Mouse (Mus musculus): Measurements from ENCODE around the gene Galnt3.

Galnt3 gene

GRCm38 (mm10) chr2:66103740-66104436 is 20.9 kb downstream of the Galnt3 start:
- no peak for DNase-seq

GRCm38 (mm10) chr2:66101686-66102304 is 23.0 kb downstream of the Galnt3 start:
- DNase-seq, result no peak

DNA sequence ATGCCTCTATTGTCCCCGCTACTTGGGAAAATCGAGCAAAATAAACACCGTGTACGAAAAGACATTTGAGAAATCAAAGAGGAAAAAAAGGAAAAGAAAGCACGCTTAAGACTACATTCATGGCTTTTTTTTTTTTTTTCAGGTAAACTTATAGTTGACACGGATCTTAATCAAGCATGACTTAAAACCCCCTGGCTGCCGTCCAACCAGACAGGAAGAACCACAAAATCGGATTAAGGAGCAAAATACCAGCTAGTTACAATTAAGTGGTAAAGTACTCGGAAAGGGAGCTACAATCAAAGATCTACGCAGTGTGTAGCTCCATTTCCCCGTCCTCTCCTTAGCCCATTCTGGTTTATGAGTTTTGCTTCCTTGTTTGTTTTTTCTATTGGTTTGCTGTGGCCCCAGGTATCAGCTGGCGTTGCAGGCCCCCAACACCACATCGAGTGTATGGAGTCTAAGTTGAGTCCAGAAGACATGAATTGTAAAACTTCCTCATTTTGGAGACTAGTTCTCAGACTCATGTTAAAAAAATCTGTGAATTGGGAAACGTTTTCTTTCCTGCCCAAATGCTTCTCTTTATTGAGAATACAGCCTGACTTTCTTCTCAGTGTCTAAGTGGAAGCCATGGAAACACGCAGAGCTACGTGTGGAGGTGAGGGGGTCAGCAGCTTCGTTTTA is 24.0 kb downstream of the Galnt3 start:
- no peak for DNase-seq

GRCm38 (mm10) chr2:66100239-66100638 is 24.6 kb downstream of the Galnt3 start:
- no peak for DNase-seq

GRCm38 (mm10) chr2:66094622-66095181 is 30.1 kb downstream of the Galnt3 start:
- DNase-seq, result no peak

GRCm38 (mm10) chr2:66091296-66091695 is 33.5 kb downstream of the Galnt3 start:
- no peak for DNase-seq

GRCm38 (mm10) chr2:66081876-66082275 is 42.9 kb downstream of the Galnt3 start:
- no peak for DNase-seq

DNA sequence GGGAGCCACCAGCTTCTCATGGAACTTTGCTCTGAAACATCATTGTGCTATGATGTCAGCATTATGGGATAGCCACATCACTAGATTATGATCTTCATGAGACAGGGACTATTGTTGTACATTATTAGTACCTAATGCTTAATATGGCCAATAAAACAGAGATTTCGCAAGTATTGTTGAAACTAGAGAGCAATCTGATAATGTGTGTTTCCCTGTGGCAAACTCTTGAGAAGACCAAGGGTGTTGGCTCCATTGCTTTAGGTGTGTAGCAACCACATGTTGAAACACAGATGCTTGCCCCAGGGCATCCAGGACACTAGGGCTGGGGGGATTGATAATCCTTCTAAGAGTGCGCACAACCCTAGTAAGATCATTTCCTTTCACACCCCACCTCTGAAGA is 44.1 kb downstream of the Galnt3 start:
- DNase-seq, result no peak

GRCm38 (mm10) chr2:66069454-66069853 is 55.3 kb downstream of the Galnt3 start:
- no peak for DNase-seq

- DNase-seq, result no peak
Observed at GRCm38 (mm10) chr2:66063291-66063690, 61.5 kb downstream of the Galnt3 start.

DNA sequence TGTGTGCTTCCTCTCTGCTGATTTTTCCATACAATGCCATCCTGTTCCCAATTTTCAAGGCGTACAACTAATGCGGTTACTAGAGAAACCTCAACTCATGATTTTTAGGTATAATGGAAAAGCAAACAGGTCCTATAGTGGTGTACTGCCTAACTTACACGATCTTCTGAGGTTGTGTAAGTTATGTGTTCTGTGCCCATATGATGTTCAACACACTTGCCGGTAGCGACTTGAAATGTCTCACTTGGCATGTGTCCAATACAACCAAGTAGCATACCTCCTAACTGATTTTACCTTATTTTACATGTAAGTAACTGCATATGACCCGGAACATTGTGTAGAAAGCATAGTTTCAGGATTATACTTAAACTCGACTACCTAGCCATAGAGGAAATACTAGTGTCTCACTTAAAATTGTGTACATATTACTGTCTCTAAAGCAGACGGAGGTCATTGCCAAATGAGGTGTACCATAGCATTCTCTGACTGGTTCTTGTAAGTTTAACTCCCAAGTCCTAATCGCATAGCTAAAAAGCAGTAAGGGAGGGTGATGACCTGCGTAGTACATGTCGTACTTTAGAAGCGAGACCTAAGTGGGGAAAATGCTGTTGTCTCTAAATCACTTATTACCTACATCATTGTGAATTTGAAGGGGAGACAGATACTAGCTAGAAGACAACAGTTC is 80.2 kb downstream of the Galnt3 start:
- no peak for DNase-seq

GRCm38 (mm10) chr2:66043441-66044404 is 81.1 kb downstream of the Galnt3 start:
- no peak for DNase-seq

DNA sequence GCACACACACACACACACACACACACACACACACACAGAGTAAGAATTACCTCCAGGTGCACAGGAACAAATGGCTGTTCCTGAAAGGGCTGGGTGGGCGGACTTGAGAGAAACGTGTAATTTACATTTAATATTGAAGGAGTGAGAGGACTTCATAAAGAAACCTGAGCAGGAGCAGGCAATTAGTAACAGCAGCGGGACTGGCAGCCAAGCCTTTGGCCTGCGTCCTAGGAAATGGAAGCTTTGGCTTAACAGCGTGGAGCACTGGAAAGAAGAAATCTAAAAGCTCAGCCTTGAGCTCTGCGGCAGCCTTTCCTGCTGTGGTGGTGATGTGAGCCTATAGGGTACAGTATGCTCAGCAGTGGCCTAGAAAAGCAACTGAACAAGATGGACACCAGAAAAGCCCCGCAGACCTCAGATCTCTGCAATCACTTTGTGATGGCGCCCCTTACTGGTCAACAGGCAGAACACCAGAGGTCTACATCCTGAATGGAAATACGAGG is 82.8 kb downstream of the Galnt3 start:
- DNase-seq, result no peak

GRCm38 (mm10) chr2:66041203-66041916 is 83.4 kb downstream of the Galnt3 start:
- no peak for DNase-seq

DNA sequence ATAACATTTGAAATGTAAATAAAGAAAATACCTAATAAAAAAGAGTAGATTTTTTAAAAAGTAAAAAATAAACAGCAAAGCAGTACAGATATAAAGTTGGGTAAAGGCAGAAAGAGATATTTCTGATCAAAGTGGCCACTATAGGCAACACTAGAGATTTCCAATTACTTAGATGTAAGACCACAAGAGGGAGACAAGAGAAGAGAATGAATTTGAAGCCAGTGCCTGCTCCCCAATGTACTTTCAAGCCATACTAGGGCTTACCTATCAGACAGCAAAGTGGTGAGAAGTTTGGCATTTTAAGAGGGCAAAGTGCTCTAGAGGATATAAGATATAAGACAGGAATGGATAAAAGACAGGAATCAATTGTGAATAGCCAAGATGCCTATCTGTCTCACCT is 84.2 kb downstream of the Galnt3 start:
- no peak for DNase-seq

DNA sequence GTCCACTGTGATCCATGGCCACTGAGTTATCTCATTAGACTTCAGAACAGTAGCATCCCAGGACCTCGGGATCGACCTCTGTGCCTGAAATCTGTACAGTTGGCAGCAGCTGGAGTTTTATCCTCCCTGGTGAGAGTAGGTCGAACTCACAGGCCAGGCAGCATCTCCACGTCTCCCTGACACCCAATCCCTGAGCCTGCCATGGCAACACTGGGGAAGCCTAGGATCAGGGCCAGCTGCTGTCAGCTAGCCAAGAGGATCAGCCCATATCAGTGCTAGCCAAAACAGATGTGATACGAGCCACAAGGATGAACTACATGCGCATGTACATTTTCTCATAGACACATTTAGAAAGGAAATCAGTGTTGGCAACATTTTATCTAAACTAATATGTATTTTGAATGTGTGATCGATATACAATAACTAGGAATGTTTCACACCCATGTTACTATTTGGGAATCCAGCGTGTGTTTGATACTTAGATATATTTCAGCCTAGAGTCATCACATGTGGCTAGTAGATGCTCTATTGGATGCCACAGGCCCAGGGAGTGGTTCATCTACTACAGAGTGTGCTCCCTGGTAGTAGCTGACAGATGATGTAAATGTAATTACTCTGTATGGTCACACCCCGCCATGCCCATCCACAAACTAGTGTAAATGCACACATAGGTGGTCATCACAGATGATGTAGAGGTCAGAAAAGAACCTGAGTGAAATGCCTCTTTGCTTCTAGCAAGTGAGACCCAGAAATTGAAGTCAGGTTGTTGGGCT is 89.7 kb downstream of the Galnt3 start:
- DNase-seq, result no peak

Data from thymus, postnatal 4 days (tissue).